Comparison of ENCODE assay signal across 8 mouse cellular contexts in the genomic region with DNA sequence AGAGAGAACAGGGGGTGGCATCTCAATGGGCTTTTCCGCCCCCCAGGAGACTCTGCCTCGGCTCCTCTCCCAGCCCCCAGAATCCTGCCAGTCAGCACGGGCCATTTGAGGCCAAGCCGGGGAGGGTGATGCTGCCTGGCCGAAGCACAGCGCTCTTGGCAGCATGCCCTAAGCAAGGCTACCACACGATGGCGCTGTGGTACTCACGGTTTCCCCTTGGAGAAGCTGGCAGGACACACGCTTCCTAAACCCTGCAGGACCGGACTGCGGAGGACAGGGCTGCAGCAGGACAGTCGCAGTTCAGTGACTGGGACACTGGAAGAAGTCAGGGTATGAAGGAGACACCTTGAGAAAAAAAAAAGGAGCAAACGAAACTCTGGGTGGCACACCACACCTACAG. TPM values are rescaled to one million over a fixed set of nuclear protein-coding genes. Genes with fewer than 3 reads are reported as not detected.
A peak's percentile ranks its signal among the peaks of the same experiment; 100 is the strongest.
DNase-seq lines count a peak whose midpoint lies in the region; ATAC-seq and TF ChIP-seq lines count a peak whose summit lies in the region.

No protein-coding gene starts in this region.

- H3K27ac ChIP-seq in cortical plate, adult 2 months (ENCODE audit: insufficient read depth, low read length) = peak overlapping the region; percentile 3; the same call in 1 of the 2 replicates

- peaks cover 8% of the 10 kb centered on the region for H3K4me1 ChIP-seq in cortical plate, adult 2 months (ENCODE audit: control insufficient read depth, insufficient read depth, low read length)

- H3K4me3 ChIP-seq in cortical plate, adult 2 months (ENCODE audit: insufficient read depth, low read length) = no peak overlapping the region

- peak; percentile 68 for ATAC-seq in megakaryocyte, adult 5-6 weeks (ENCODE audit: poor library complexity, severe bottlenecking)

- peak; percentile 77 for DNase-seq in WW6 (ENCODE audit: low read depth, low spot score)
- peak; percentile 100 for DNase-seq in gastrocnemius, postnatal 10 days
- peak; percentile 96 for DNase-seq in induced T-regulatory cell, adult 2 months (ENCODE audit: low read depth)
- peak; percentile 93 to 100 for DNase-seq in left cerebral cortex, adult 8-10 months (ENCODE audit: low spot score in 2 of 2)
- DNase-seq in right cerebral cortex, adult 18-20 months = peak; percentile 97
- peak; percentile 99 for DNase-seq in urinary bladder, adult 2 months (ENCODE audit: low spot score)

- peak; percentile 94 for TF ChIP-seq CTCF in cortical plate, adult 2 months (IDR thresholded peaks at IDR 0.05; ENCODE audit: extremely low read depth, insufficient read depth, low read length)

- peak; percentile 51; the same call in 1 of the 2 replicates for TF ChIP-seq POLR2A in cortical plate, adult 2 months (IDR thresholded peaks at IDR 0.05; ENCODE audit: extremely low read depth, insufficient read depth, low read length)

RNA-seq across cellular contexts. Expression of a gene that starts 5.0 kb away (rescaled TPM):
- polyA plus RNA-seq in cortical plate, adult 2 months (2012; rRNA removed) = 192 and 197 TPM in 2 replicates
- total RNA-seq in gastrocnemius, postnatal 10 days (2021) = 100 to 1,000 TPM; 198 to 232 TPM
- 100 to 1,000 TPM; 126 to 139 (median 131) TPM for total RNA-seq in left cerebral cortex, adult 8-10 months (2022)
- 162 and 187 TPM in 2 replicates for total RNA-seq in megakaryocyte, adult 5-6 weeks (2015)
- 23.2 and 39.4 TPM in 2 replicates for total RNA-seq in megakaryocyte, adult 5-6 weeks (2017)
- 147 and 157 TPM in 2 replicates for polyA plus RNA-seq in urinary bladder, adult 2 months (2012; rRNA removed)

RNA-seq across cellular contexts. Expression of a gene that starts 22.8 kb away (rescaled TPM):
- polyA plus RNA-seq in cortical plate, adult 2 months (2012; rRNA removed) = 14.4 and 15.2 TPM in 2 replicates
- total RNA-seq in gastrocnemius, postnatal 10 days (2021) = 1 to 10 TPM; 2.2 to 2.8 TPM
- total RNA-seq in left cerebral cortex, adult 8-10 months (2022) = 10 to 100 TPM; 12.1 to 15.8 (median 14.5) TPM
- total RNA-seq in megakaryocyte, adult 5-6 weeks (2015) = 30.7 and 38.2 TPM in 2 replicates
- 30.2 and 31.5 TPM in 2 replicates for total RNA-seq in megakaryocyte, adult 5-6 weeks (2017)
- polyA plus RNA-seq in urinary bladder, adult 2 months (2012; rRNA removed) = 5.2 and 5.5 TPM in 2 replicates

RNA-seq across cellular contexts. Expression of a gene that starts 36.8 kb away (rescaled TPM):
- 106 and 111 TPM in 2 replicates for polyA plus RNA-seq in cortical plate, adult 2 months (2012; rRNA removed)
- 10 to 100 TPM; 80.8 to 85.2 TPM for total RNA-seq in gastrocnemius, postnatal 10 days (2021)
- 100 to 1,000 TPM in 2 of 4 experiments, 10 to 100 TPM in 2; 87.5 to 106 (median 98.6) TPM for total RNA-seq in left cerebral cortex, adult 8-10 months (2022)
- 106 and 126 TPM in 2 replicates for total RNA-seq in megakaryocyte, adult 5-6 weeks (2015)
- 135 and 144 TPM in 2 replicates for total RNA-seq in megakaryocyte, adult 5-6 weeks (2017)
- 122 TPM in 2 replicates for polyA plus RNA-seq in urinary bladder, adult 2 months (2012; rRNA removed)
